Mouse (Mus musculus) brain, embryonic 18.5 days (tissue): Measurements from ENCODE around the gene Klk1b5.
"Not testable (repeated sequence)": the region's sequence is repeated elsewhere in the genome, so short reads cannot be mapped to it uniquely, and the experiment has no call there.

Source experiments
- DNase-seq: peaks from one replicate; pipeline ENCODE4 v3.0.0-alpha.2; 2012; ENCODE audit warnings: low read depth, low spot score

Gene Klk1b5

DNA sequence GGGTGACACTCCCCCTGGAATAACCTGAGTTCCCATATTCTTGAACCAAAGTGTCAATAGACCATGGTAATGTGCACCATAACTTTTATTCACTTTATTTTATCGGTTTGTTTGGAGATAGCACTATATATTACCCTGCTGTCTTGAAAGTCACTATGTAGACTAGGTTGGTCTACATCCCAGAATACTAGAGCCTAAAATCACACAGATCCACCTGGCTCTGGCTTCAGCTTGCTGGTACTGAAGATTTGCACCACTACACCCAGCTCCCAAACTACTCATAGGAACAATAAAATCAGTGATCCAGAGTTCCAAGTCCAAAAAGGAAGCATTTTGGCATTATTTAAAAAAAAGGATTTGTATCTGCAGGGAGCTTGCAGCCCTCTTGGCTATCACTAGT lies at the start of gene Klk1b5:
Gene Klk1b5, plus strand, starts transcription at position 301 of the 400 bp plus-strand sequence.
- DNase-seq: no peak

DNA sequence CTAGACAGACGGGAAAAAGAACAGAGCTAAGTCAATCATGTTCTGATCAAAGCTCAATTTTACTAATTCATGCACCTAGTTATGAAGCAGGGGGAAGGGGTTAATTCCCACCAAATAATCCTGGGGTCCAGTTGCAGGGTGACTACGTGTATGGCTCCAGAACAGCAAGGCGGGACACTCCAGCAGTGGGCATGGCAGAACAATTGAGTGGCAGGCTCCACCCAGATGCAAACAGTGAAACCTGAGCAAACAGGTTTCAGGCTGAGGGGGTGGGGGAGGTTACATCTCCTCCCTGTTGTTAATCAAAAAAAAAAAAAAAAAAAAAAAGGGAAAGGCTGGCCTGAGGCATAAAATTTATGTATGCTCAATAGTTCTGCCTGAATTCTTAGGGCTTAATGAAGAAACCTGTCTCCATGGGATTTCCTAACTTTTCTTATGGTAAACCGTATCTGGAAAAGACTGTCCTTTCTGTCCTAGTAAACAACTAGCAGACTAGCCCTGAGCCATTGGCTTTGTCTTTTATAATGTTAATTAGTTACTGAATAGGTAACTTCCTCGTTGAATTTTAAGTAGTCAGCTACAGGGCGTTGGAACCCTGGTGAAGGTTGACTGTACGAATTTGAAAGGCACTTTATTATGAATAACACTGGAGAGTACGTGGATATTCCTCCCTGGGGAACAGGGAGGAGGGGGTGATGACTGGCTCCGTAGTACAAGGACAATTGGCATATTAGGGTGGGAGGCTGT lies 36.3 kb upstream of the Klk1b5 start:
- no peak for DNase-seq

- DNase-seq: not testable (repeated sequence)
Observed at GRCm38 (mm10) chr7:44186516-44186915, 29.2 kb upstream of the Klk1b5 start.

GRCm38 (mm10) chr7:44187936-44188335 lies 27.8 kb upstream of the Klk1b5 start, which contains the start of gene Klk1b24:
Gene Klk1b24 (plus strand): TSS chr7:44188236.
- not testable (repeated sequence) for DNase-seq

- not testable (repeated sequence) for DNase-seq
Observed at GRCm38 (mm10) chr7:44193466-44193865, 22.3 kb upstream of the Klk1b5 start.

DNA sequence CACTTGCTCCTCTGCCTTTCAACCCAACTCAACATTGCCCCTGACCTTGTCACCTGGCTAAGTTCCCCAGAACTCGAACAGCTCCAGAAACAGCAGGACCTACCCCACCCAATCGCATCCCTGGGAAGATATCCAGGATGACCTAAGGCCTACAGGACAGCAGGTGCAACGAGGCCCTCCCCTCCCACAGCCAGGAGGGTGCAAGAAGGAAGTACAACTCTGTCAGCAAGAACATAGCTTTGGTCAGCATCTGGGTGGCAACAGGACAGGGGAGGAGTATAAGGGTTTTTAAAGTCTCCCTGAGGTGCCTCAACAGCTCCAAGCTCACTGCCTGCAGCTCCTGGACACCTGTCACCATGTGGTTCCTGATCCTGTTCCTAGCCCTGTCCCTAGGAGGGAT lies 17.9 kb upstream of the Klk1b5 start, which contains the start of gene Klk1b3:
Gene Klk1b3, plus strand, starts transcription at position 301 of the 400 bp plus-strand sequence.
- DNase-seq: no peak

GRCm38 (mm10) chr7:44207135-44207534 lies 8.6 kb upstream of the Klk1b5 start, which contains the start of gene Klk1b4:
Gene Klk1b4 (plus strand): TSS chr7:44207435.
- DNase-seq: not testable (repeated sequence)

GRCm38 (mm10) chr7:44208307-44208706 lies 7.4 kb upstream of the Klk1b5 start:
- no peak for DNase-seq

DNA sequence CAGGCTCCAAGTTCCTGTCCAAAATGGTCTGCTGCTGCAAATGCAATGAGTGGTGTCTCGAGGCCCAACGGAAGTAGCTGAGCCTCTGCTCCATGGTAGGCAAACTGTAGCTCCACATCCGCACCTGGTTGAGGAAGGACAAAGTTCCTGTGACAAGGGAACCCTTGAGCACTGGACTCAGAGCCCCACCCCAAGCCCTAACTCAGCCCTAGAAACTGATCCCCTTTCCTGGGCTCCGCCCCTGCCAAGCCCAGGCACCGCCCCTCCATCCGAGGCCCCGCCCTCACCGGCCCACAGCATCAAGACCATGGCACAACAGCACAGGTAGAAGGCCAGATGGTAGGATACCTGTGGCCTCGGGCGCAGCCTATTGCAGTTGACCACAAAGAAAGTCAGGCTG lies 5.9 kb downstream of the Klk1b5 start:
- DNase-seq: not testable (repeated sequence)

- not testable (repeated sequence) for DNase-seq
Observed at GRCm38 (mm10) chr7:44222335-44222734, 6.6 kb downstream of the Klk1b5 start.

DNA sequence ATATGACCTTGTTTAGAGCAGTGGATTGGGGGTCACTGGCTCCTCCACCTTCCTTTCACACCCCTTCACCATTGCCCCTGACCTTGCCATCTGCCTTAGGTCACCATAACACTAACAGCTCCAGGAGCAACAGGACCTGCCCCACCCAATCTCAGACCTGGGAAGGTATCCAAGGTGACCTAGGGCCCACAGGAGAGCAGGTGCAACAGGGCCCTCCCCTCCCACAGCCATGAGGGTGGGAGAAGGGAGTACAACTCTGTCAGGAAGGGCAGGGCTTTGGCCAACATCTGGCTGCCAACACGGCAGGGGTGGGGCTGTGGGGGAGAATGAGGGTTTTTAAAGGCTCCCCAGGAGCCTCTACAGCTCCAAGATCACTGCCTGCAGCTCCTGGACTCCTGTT lies 9.3 kb downstream of the Klk1b5 start, which contains the start of gene Klk1:
Gene Klk1, plus strand, starts transcription at position 285 of the 400 bp plus-strand sequence.
- DNase-seq: no peak

DNA sequence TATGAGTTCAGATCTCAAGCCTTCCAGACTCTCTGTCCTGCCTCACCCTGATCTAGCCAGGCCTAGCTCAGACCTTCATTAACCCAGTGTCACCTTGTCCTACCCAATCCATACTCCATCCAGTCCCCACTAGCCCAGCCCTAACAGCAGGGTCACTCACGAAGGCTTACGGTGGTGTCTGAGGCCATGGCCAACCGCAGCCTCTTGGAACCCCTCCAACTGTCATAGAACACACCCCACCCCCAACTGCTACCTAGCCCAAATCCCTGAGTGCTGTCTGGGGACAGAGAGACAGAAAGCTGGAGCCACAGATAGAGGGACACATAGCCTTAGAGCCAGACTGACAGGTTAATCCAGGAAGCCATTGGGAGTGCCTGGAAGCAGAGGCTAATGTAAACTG lies 20.2 kb downstream of the Klk1b5 start, which contains the start of gene Gm36864:
Gene Gm36864, plus strand, starts transcription at position 269 of the 400 bp plus-strand sequence.
- no peak for DNase-seq

- no peak for DNase-seq
Observed at GRCm38 (mm10) chr7:44239913-44240312, 24.2 kb downstream of the Klk1b5 start.

DNA sequence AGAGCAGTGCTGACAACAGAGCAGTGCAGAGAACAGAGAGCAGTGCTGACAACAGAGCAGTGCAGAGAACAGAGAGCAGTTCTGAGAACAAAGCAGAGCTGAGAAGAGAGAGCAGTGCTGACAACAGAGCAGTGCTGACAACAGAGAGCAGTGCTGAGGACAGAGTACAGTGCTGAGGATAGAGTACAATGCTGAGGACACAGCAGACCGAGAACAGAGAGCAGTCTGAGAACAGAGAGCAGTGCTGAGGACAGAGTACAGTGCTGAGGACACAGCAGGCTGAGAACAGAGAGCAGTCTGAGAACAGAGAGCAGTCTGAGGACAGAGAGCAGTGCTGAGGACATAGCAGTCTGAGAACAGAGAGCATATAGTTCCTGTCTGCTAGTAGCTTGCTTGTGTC lies 25.0 kb downstream of the Klk1b5 start:
- no peak for DNase-seq

DNA sequence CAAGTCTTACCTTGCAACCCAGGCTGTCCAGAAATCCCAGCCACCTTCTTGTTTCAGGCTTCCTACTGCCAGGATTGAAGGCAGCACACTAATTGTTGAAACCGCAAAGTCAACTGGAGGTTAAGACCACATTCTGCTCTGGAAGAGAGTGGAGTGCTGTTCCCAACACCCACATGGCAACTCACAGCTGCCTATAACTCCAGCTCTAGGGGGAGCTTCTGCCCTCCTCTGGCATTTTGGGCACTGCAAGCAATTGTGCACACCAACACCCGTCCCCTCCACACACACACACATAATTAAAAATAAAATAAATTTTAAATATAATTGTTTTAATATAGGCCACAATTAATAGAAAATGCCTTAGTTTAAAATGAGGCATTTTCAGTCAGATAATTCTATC lies 25.4 kb downstream of the Klk1b5 start:
- DNase-seq: no peak

DNA sequence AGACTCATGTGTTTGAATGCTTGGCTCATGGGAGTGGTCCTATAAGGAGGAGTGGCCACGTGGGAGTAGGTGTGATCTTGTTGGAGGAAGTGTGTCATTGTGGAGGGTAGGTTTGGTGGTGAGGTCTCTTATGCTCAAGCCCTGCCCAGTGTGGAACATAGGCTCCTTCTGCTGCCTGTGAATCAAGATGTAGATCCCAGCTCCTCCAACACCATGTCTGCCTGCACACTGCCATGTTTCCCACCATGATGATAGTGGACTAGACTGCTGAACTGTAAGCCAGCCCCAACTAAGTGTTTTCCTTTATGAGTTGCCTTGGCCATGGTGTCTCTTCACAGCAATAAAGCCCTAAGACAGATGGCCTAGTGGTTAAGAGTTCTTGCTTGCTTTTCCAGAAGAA lies 28.3 kb downstream of the Klk1b5 start:
- no peak for DNase-seq

GRCm38 (mm10) chr7:44246055-44246983 lies 30.6 kb downstream of the Klk1b5 start, which contains the start of the genes 1700028J19Rik and 2410002F23Rik:
Gene 1700028J19Rik (minus strand): TSS chr7:44246695.
Gene 2410002F23Rik (plus strand): TSS chr7:44246722.
- peak; percentile 87 for DNase-seq

GRCm38 (mm10) chr7:44246984-44247470 lies 31.3 kb downstream of the Klk1b5 start:
- DNase-seq: peak; percentile 64

- DNase-seq: no peak
Observed at GRCm38 (mm10) chr7:44247971-44248370, 32.2 kb downstream of the Klk1b5 start.

- DNase-seq: no peak
Observed at GRCm38 (mm10) chr7:44249248-44249647, 33.5 kb downstream of the Klk1b5 start.

DNA sequence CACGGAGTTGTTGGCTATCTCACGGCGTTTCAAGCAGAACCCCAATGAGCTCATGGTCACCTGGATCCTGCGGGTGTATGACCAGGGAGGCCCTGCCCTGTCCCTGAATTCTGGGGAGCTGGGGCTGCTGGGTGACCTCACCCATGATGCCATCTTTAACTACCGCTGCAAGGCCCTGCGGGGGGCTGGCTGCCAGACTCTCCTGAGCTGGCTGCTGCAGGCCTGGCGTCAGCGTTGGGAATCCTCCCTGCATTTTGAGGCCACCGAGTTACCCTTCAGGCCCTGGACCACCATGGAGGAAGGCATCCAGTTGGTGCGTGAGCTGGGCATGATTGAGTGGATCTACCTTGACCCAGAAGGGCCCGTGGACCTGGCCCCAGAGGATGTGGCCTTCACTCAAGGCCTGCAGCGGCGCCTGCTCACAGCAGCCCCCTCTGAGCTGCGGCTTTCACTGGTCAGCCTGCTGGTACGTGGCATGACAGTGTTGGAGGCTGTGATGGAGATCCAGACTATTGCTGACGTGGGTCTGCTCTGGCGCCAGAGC lies 35.1 kb downstream of the Klk1b5 start:
- DNase-seq: not testable (repeated sequence)
